In the genomic region with DNA sequence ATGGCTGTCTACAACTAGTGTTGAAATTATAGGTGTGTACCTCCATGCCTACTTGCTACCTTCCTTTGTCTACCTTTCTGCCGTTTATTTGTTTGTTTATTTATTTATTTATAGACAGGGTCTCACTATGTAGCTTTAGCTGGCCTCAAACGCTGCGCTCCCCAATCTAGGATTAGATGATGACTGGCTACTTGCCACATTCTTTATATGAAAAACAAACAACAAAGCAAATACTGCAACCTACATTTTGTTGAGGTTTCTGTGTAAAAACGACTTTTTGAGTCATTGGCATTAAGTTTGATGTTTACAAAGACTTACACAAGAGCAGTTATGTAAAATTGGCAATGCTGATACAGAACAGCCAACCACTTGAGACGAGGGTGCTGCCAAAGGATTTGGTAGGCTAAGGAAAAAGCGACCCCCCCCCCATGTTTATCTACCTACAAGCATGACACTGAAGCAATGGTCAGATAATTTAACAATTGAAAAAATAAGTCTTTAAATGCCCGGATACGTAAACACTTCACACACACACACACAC, we compare ENCODE assay signal across 1 mouse cellular context.
TF ChIP-seq lines count a peak whose summit lies in the region.

No protein-coding gene starts in this region.

TF ChIP-seq in MEL, 35 proteins besides CTCF, POLR2A, EP300 and RAD21 (continued from another document):
- TF ChIP-seq HCFC1 (IDR thresholded peaks at IDR 0.05; ENCODE audit: low read depth, low read length) (0 out of 2 replicates have a peak, but pooled peaks have one; percentile 19), TCF12 (IDR thresholded peaks at IDR 0.05; ENCODE audit: low read depth, low read length) (no peak), POLR2AphosphoS2 (IDR thresholded peaks at IDR 0.05; ENCODE audit: low read length) (peak; percentile 69), SMC3 (IDR thresholded peaks at IDR 0.05; ENCODE audit: low read depth, low read length) (no peak), MXI1 (IDR thresholded peaks at IDR 0.05; ENCODE audit: low read depth, low read length) (peak; percentile 32; the same call in 1 of the 2 replicates), CHD2 (IDR thresholded peaks at IDR 0.05; ENCODE audit: low read length) (no peak), NRF1 (IDR thresholded peaks at IDR 0.05; ENCODE audit: insufficient read depth, low read depth, low read length, poor library complexity, severe bottlenecking) (no peak), JUND (IDR thresholded peaks at IDR 0.05; ENCODE audit: low read depth, low read length) (no peak), ZNF384 (IDR thresholded peaks at IDR 0.05; ENCODE audit: low read depth, low read length) (no peak), UBTF (IDR thresholded peaks at IDR 0.05; ENCODE audit: borderline replicate concordance, insufficient read depth, low read depth, low read length) (no peak), MEF2A (IDR thresholded peaks at IDR 0.05; ENCODE audit: extremely low read depth, insufficient replicate concordance, low read depth, low read length, poor library complexity, severe bottlenecking) (no peak), ZMIZ1 (IDR thresholded peaks at IDR 0.05; ENCODE audit: low read depth, low read length) (no peak), CHD1 (IDR thresholded peaks at IDR 0.05; ENCODE audit: low read depth, low read length) (peak; percentile 90; the same call in 1 of the 2 replicates), BHLHE40 (IDR thresholded peaks at IDR 0.05; ENCODE audit: borderline replicate concordance, low read depth, low read length) (no peak), KAT2A (conservative IDR thresholded peaks at IDR 0.05; ENCODE audit: low read depth, low read length) (no peak), MYC (IDR thresholded peaks at IDR 0.05; ENCODE audit: low read depth, low read length) (no peak), E2F4 (IDR thresholded peaks at IDR 0.05; ENCODE audit: borderline replicate concordance, low read depth, low read length) (no peak), ZC3H11A (IDR thresholded peaks at IDR 0.05; ENCODE audit: low read depth, low read length) (no peak), MAZ (IDR thresholded peaks at IDR 0.05; ENCODE audit: low read depth, low read length) (no peak)
